Mouse (Mus musculus) midbrain, embryonic 16.5 days (tissue): Measurements from ENCODE around the gene Pttg1ip. TPM values are rescaled to one million over a fixed set of nuclear protein-coding genes. Genes with fewer than 3 reads are reported as not detected.

Experiments used
- ATAC-seq: fragments of 200-750 bp; cut with Nextera tagmentation; 2 replicates; pipeline ENCODE4 v1.8.0; 2017; ENCODE audit warnings: moderate TSS enrichment
- H3K27ac ChIP-seq: fragments of 300-500 bp; sonication (generic); 2 replicates; pipeline ENCODE4 v1.5.1; 2014; ENCODE audit warnings: mild to moderate bottlenecking, low read length, mixed read lengths
- H3K27me3 ChIP-seq: fragments of 300-500 bp; sonication (generic); 2 replicates; pipeline ENCODE4 v1.6.1; 2014; ENCODE audit warnings: low read depth, low read length, mixed read lengths; ENCODE audit not compliant: control insufficient read depth, insufficient read depth
- H3K36me3 ChIP-seq: fragments of 300-500 bp; sonication (generic); 2 replicates; pipeline ENCODE4 v1.6.1; 2014; ENCODE audit warnings: mild to moderate bottlenecking, low read length, moderate library complexity, mixed read lengths; ENCODE audit not compliant: control insufficient read depth, insufficient read depth
- H3K4me1 ChIP-seq: fragments of 300-500 bp; sonication (generic); 2 replicates; pipeline ENCODE4 v1.6.1; 2014; ENCODE audit warnings: mild to moderate bottlenecking, low read length, mixed read lengths; ENCODE audit not compliant: control insufficient read depth, insufficient read depth
- H3K4me2 ChIP-seq: fragments of 300-500 bp; sonication (generic); 2 replicates; pipeline ENCODE4 v1.6.1; 2014; ENCODE audit warnings: mild to moderate bottlenecking, low read length, mixed read lengths
- H3K4me3 ChIP-seq: fragments of 300-500 bp; sonication (generic); 2 replicates; pipeline ENCODE4 v1.5.1; 2014; ENCODE audit warnings: low read depth, mild to moderate bottlenecking, low read length, moderate library complexity, mixed read lengths
- H3K9ac ChIP-seq: fragments of 300-500 bp; sonication (generic); 2 replicates; pipeline ENCODE4 v1.6.1; 2014; ENCODE audit warnings: low read depth, low read length, mixed read lengths
- H3K9me3 ChIP-seq: fragments of 300-500 bp; sonication (generic); replicated peaks from 2 replicates; pipeline ENCODE4 v1.6.1; 2014; ENCODE audit warnings: mild to moderate bottlenecking, low read length, mixed read lengths; ENCODE audit not compliant: control insufficient read depth, poor library complexity, severe bottlenecking
- WGBS: fragments of 180-500 bp; shearing (Covaris S2); extraction: QIAGEN DNeasy Blood & Tissue Kit; methylation state at CpG from one replicate; pipeline ENCODE4 v1.1.7; 2014; 5-methylcytosine and 5-hydroxymethylcytosine counted together
- polyA plus RNA-seq: library from polyadenylated mRNA; unstranded; fragments of >200 nt; fragmentation: Nextera tagmentation; extraction: Ambion mirVana; gene quantifications from 2 replicates; pipeline ENCODE4 v1.2.1, GENCODE M21; 2015

The Pttg1ip gene
- polyA plus RNA-seq, 1 experiment from 2014 or later = 70.8 TPM

DNA sequence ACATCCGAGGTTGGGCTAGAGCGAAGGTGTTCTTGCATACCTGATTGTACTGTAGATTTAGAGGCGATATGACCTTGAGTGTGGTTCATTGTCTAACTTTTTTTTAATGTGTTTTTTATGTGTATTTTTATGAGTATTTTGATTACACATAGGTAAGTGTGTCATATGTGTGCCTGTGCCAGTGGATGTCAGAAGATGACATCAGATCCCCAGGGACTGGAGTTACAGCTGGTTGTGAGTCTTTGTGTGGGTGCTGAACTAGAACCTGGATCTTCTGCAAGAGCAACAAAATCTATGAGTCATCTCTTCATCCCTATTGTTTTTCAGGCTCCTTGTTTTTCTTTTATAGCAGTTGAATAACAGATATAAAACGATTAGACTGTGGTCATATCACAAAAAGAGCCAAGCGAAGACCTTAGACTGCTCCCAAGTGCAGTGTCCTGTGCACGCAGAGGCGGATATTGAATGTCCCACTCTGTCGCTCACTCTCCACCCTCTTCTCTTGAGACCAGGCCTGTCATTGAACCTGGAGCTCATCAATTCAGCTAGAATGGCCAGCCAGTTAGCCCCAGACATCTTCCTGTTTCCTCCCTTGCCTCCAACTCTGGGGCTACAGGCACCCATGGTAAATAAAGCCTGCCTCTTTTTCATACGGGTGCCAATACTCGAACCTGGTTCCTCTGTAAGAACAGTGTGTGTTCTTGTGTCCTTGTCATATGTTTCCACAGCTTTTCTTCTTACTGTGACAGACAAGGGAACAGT is 42.3 kb downstream of the Pttg1ip start:
- Histone ChIP-seq H3K9ac (0 out of 2 replicates have a peak overlapping the region, but pooled peaks have one; percentile 95), H3K4me3 (peak overlapping the region; percentile 98; the same call in 1 of the 2 replicates), H3K4me1 (peaks cover 25% of the 10 kb centered on the region), H3K36me3 (no peaks in the 10 kb centered on the region), H3K27ac (no peak overlapping the region), H3K4me2 (peak overlapping the region; percentile 90), H3K9me3 (no peaks in the 10 kb centered on the region), H3K27me3 (no peaks in the 10 kb centered on the region)
- 93% methylated on average over 10 of the region's 10 CpGs for whole genome bisulfite sequencing
- no peak for ATAC-seq

DNA sequence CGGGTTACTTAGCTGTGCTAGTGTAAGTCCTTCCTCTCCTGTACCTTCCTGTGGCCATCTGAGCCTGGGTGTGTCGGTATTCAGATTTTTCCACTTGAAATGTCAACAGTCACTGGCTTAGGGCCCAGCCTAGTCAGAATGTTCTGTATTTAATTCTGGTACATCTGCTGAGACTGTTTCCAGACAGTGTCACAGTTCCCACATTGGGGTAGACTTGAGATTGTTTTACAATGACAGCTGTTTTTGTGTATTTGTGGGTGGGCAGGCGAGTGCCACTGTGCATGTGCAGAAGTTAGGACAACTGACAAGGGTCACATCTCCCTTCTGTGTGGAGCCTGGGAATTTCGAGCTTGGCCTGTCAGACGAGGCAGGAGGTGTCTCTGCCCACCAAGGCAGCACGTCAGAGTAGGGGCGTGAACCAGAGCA is 43.1 kb downstream of the Pttg1ip start:
- H3K4me2 ChIP-seq = no peak overlapping the region
- H3K27ac ChIP-seq = no peak overlapping the region
- H3K9ac ChIP-seq = 0 out of 2 replicates have a peak overlapping the region, but pooled peaks have one; percentile 2
- no peak for ATAC-seq
- H3K9me3 ChIP-seq = no peaks in the 10 kb centered on the region
- 68% methylated on average over 7 of the region's 7 CpGs for WGBS
- no peaks in the 10 kb centered on the region for H3K36me3 ChIP-seq
- no peaks in the 10 kb centered on the region for H3K27me3 ChIP-seq
- H3K4me3 ChIP-seq = no peak overlapping the region
- peaks cover 25% of the 10 kb centered on the region for H3K4me1 ChIP-seq

DNA sequence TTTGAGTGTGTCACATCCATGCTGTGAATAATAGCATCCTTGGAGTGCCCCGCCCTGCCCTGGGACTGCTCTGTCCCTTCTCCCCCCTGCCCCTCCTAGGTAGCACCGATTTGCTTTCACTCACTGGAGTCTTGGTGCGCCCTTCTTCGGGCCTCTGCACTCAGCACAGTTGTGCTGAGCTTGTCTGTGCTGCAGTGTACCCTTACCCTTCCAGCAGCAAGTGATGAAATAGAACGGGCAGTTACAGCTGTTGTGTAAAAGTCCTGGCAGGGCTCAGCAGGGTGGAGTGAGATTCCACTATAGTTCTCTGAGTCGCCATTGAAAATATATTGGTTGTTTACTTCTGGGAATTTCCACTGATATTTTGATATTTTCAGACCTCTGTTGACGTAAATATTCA is 44.5 kb downstream of the Pttg1ip start:
- Histone ChIP-seq H3K27me3 (no peaks in the 10 kb centered on the region), H3K9me3 (no peaks in the 10 kb centered on the region), H3K27ac (no peak overlapping the region), H3K4me3 (no peak overlapping the region), H3K4me1 (peaks cover 25% of the 10 kb centered on the region), H3K9ac (no peak overlapping the region), H3K4me2 (no peak overlapping the region), H3K36me3 (no peaks in the 10 kb centered on the region)
- ATAC-seq = no peak
- 83% methylated on average over 7 of the region's 7 CpGs for WGBS

DNA sequence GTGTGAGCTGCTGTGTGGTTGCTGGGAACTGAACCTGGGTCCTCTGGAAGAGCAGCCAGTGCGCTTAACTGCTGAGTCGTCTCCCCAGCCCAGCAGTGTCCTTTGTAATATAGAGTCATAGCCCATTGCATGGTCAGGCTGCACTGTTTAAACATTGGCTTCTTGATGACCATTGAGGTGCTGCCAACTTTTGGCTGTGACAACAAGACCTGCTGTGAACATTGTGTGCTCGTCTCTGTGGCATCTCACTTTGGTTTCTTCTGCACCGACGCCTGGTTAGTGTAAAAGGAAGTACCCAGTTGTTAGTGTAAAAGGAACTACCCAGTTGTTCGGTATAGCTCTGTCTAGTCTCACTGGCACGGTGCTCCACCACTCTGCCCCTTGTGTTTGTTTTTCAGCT is 45.1 kb downstream of the Pttg1ip start:
- 71% methylated on average over 7 of the region's 7 CpGs for WGBS
- no peak overlapping the region for H3K27ac ChIP-seq
- no peaks in the 10 kb centered on the region for H3K36me3 ChIP-seq
- H3K4me1 ChIP-seq = peaks cover 25% of the 10 kb centered on the region
- no peaks in the 10 kb centered on the region for H3K27me3 ChIP-seq
- no peak overlapping the region for H3K9ac ChIP-seq
- no peak overlapping the region for H3K4me2 ChIP-seq
- no peaks in the 10 kb centered on the region for H3K9me3 ChIP-seq
- ATAC-seq = no peak
- H3K4me3 ChIP-seq = no peak overlapping the region

DNA sequence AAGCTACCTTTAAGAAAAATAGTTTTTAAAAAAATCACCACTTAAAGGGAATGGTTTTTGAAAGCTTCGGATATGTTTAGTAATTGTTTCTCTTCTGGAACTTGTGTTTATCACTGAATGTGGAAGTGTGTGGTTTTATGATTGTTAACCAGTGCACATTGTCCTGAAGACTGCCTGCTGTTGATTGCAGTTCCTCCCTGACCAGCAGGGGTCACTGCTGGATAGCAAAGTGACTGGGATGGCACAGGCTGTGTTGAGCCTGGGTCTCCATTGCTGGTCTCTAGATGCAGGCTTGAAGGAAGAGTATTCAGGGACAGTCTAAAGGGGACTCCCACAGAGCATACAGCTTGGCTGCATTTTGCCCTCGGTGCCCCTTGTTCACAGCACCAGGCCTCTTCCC is 46.0 kb downstream of the Pttg1ip start:
- no peak overlapping the region for H3K9ac ChIP-seq
- peaks cover 23% of the 10 kb centered on the region for H3K4me1 ChIP-seq
- no peak overlapping the region for H3K4me3 ChIP-seq
- no peak overlapping the region for H3K4me2 ChIP-seq
- H3K9me3 ChIP-seq = no peaks in the 10 kb centered on the region
- H3K36me3 ChIP-seq = peaks cover 4% of the 10 kb centered on the region; the same call in 1 of the 2 replicates
- H3K27me3 ChIP-seq = no peaks in the 10 kb centered on the region
- no peak overlapping the region for H3K27ac ChIP-seq
- peak; percentile 86 for ATAC-seq
- 37% methylated on average over 2 of the region's 2 CpGs for WGBS

DNA sequence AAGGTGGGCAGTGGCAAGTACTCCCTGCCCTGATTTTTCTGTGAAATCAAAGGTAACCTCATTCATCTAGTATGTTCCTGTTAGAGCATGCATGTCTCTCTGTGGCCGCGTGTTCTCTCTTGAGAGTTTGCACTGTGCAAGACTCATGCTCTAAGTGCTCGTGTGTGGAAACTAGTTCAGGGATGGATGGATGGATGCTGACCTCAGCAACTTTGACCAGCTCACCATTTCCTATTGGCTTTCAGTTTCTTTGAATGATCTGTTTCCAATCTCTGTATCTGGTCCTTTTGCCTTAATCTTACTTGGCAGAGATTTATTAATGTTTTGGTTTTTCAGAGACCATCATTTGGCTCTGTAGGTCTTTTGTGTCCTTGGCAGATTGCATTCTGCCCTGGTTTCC is 47.6 kb downstream of the Pttg1ip start:
- H3K9me3 ChIP-seq = no peaks in the 10 kb centered on the region
- no peak for ATAC-seq
- WGBS = 90% methylated on average over 3 of the region's 3 CpGs

DNA sequence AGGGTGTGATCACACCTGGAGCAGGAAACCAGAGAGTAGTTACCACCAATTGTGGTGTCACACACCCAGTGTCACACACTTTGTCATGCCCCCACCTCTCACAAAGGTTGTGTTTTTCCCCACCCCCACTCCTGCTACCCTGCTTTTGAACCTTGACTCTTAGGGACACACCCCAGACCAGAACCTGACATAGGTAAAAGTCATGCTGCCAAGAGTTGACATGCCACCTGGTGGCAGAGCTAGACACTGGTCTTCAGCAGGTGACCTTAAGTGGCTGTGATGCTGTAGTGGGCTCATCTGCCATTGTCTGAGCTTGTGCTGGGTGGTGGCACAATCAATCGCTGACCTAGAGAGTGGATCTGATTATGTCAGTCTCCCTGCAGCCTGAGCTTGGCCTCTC is 48.5 kb downstream of the Pttg1ip start:
- no peaks in the 10 kb centered on the region for H3K9me3 ChIP-seq
- H3K9ac ChIP-seq = no peak overlapping the region
- H3K36me3 ChIP-seq = peaks cover 4% of the 10 kb centered on the region; the same call in 1 of the 2 replicates
- 81% methylated on average over 1 of the region's 1 CpGs for WGBS
- H3K27ac ChIP-seq = no peak overlapping the region
- peaks cover 2% of the 10 kb centered on the region; the same call in 1 of the 2 replicates for H3K4me1 ChIP-seq
- no peak overlapping the region for H3K4me2 ChIP-seq
- no peaks in the 10 kb centered on the region for H3K27me3 ChIP-seq
- H3K4me3 ChIP-seq = no peak overlapping the region
- no peak for ATAC-seq

More for the DNA sequence above, 47.6 kb downstream of the Pttg1ip start:
- Histone ChIP-seq H3K9ac (no peak overlapping the region), H3K36me3 (peaks cover 4% of the 10 kb centered on the region; the same call in 1 of the 2 replicates), H3K4me2 (no peak overlapping the region), H3K27ac (no peak overlapping the region), H3K27me3 (no peaks in the 10 kb centered on the region), H3K4me3 (no peak overlapping the region), H3K4me1 (peaks cover 10% of the 10 kb centered on the region)

DNA sequence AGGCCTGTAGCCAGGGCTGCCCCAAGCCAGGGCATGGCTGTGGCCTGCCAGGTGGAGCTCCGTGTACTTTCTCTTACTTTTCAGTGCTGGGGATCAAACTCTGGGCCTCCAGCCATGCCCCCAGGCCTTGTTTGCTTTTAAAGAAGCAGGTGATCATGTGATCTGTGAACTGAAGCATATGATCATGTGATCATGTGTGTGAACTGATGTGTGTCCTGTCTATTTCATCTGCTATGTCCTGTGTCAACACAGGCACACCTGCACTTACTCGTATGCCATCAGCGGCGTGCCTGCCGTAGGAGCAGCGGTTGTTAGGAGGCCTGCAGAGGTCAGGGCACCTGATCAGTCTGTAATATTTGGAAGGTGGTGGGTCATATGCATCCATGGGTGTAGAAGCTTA is 52.5 kb downstream of the Pttg1ip start:
- no peak for ATAC-seq
- H3K9me3 ChIP-seq = no peaks in the 10 kb centered on the region
- no peak overlapping the region for H3K4me2 ChIP-seq
- H3K9ac ChIP-seq = no peak overlapping the region
- H3K4me3 ChIP-seq = no peak overlapping the region
- 78% methylated on average over 6 of the region's 6 CpGs for WGBS
- no peak overlapping the region for H3K27ac ChIP-seq
- H3K4me1 ChIP-seq = no peaks in the 10 kb centered on the region; the same call in 1 of the 2 replicates
- H3K27me3 ChIP-seq = no peaks in the 10 kb centered on the region
- peaks cover 4% of the 10 kb centered on the region; the same call in 1 of the 2 replicates for H3K36me3 ChIP-seq

DNA sequence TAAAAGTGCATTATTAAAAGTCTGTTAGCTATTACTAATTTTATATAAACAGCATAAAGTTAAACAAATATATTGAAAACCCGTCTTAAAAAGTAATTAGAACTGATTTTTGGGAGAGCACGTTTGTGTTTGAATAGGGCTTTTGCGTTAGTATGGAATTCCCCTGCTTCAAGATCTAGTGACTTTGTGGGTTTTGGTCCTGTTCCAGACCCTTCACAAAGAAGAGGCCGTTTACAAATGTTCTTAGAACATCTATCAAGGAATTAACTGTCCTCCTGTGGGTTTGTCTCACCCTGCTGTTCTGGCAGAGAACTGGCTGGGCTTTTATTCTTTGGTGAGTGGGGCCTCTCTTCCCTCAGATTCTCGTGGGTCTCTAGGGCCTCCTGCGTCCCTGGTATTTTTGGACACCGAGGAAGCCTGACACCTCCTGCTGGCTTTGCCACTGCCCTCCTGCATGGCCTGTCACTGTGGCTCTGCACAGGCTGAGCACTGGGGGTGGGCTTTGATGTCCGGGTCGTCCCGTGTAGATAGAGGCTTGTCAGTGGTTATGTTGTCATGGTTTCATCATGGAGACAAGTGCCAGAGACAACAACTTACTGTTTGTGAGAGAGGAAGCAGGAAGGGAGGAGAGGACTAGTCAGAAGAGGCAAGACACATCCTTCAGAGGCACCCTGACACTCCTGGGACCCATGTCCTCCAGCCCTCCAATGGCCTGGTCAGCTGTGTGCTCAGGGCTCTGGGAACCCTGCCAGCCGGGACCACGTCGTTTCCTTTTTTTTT is 53.1 kb downstream of the Pttg1ip start:
- Histone ChIP-seq H3K9me3 (no peaks in the 10 kb centered on the region), H3K36me3 (peaks cover 4% of the 10 kb centered on the region; the same call in 1 of the 2 replicates), H3K27ac (no peak overlapping the region), H3K4me3 (no peak overlapping the region), H3K4me1 (no peaks in the 10 kb centered on the region; the same call in 1 of the 2 replicates), H3K9ac (no peak overlapping the region), H3K27me3 (no peaks in the 10 kb centered on the region), H3K4me2 (no peak overlapping the region)
- ATAC-seq = peak; percentile 36; the same call in 1 of the 2 replicates
- 55% methylated on average over 13 of the region's 13 CpGs for WGBS
